Mouse (Mus musculus): ENCODE data around the gene Adrm1.

- TF ChIP-seq POLR2A (IDR thresholded peaks at IDR 0.05; ENCODE audit: borderline replicate concordance, control insufficient read depth, low read depth, low read length) (no peak), CTCF (IDR thresholded peaks at IDR 0.05; ENCODE audit: control insufficient read depth, insufficient read depth, low read length) (no peak)
Observed at GRCm38 (mm10) chr2:180127675-180128074, 43.6 kb upstream of the Adrm1 start.
